Mouse (Mus musculus): ENCODE results near the gene Hmgn5. TPM values are rescaled to one million over a fixed set of nuclear protein-coding genes. Genes with fewer than 3 reads are reported as not detected.

Gene Hmgn5
- polyA plus RNA-seq (2016; fragmentation: Nextera tagmentation; extraction: Ambion mirVana), result 19.4 and 20.0 TPM in 2 replicates

DNA sequence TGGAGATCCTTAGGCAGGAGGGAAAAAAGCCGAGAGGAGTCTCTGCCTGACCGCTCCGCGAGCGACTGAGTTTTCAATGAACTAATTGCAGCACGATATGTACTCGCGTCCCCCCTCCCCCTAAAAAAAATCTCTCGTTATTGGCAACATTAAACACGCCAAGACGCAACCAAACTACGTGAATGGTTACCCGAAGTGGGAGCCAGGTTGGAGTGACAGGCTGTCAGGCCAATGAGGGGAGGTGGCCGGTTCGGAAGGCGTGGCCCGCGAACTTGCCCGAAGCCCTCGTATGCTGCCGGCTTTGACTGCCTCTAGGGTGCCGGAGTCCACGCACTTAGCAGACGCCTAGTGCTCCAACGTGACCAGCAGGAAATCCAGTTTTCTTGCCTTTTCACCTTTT, at the start of gene Hmgn5:
Gene Hmgn5 (minus strand): TSS at position 122 of the 400 bp plus-strand sequence.
- Histone ChIP-seq H3K4me3 (peak within 1 kb of the TSS; percentile 41), H3K27ac (no peak within 1 kb of the TSS), H3K36me3 (no peaks in the 10 kb centered on the region), H3K4me2 (replicated peaks) (peak within 1 kb of the TSS; percentile 59), H3K27me3 (replicated peaks) (no peaks in the 10 kb centered on the region), H3K4me1 (no peaks in the 10 kb centered on the region), H3K9me3 (no peaks in the 10 kb centered on the region), H3K9ac (0 out of 2 replicates have a peak within 1 kb of the TSS, but pooled peaks have one; percentile 40)
- peak; percentile 98 for ATAC-seq (ENCODE audit: low FRiP score, low read depth)
- 17% methylated on average over 25 of the region's 25 CpGs for WGBS

DNA sequence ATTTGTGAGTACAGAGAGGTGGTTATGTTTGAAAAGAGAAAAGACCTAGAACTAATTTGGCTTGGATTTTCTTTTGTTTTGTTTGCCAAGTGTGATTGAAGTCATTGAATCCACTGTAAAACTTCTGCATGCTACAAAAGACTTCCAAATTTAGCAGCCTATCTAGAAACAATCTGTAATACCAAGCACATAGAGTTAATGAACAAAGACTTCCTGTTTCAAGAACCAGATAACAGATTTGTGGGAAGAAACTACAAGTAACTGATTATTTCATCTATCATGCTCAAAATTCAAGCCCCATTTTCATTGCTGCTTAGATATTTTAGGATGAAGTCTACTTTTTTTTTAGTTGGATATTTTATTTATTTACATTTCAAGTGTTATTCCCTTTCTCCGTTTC, 34.6 kb upstream of the Hmgn5 start:
- no peak for ATAC-seq (ENCODE audit: low FRiP score, low read depth)
- no peak overlapping the region for H3K4me3 ChIP-seq
- no peaks in the 10 kb centered on the region for H3K4me1 ChIP-seq
- WGBS, result 78% methylated on average over 1 of the region's 1 CpGs
- no peak overlapping the region for H3K27ac ChIP-seq
- no peak overlapping the region for H3K4me2 ChIP-seq (replicated peaks)
- no peaks in the 10 kb centered on the region for H3K36me3 ChIP-seq
- H3K27me3 ChIP-seq (replicated peaks), result no peaks in the 10 kb centered on the region
- H3K9me3 ChIP-seq, result no peaks in the 10 kb centered on the region
- H3K9ac ChIP-seq, result no peak overlapping the region

DNA sequence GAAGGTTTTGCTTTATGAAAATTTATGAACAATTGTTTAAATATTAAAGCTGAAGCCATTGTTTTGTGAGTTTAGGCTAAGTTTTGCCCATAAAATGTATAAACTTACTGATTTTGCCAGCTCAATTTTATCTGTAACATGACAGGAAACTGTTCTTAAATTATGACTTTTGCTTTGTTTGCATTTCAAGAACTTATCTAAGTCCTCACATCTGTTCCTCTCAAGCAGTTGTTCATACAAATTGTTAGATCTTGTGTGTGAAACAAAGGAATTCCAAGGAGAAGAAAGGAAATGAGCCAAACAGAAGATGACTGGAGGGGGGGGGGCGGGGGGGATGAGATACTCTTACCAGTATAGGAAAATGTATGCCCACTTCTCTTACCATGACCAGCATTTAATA, 13.0 kb upstream of the Hmgn5 start:
- Histone ChIP-seq H3K9ac (no peak overlapping the region), H3K27ac (no peak overlapping the region), H3K36me3 (no peaks in the 10 kb centered on the region), H3K4me1 (no peaks in the 10 kb centered on the region), H3K9me3 (no peaks in the 10 kb centered on the region), H3K4me2 (replicated peaks) (no peak overlapping the region), H3K4me3 (no peak overlapping the region), H3K27me3 (replicated peaks) (no peaks in the 10 kb centered on the region)
- ATAC-seq (ENCODE audit: low FRiP score, low read depth), result no peak
- 80% methylated on average over 1 of the region's 1 CpGs for WGBS

DNA sequence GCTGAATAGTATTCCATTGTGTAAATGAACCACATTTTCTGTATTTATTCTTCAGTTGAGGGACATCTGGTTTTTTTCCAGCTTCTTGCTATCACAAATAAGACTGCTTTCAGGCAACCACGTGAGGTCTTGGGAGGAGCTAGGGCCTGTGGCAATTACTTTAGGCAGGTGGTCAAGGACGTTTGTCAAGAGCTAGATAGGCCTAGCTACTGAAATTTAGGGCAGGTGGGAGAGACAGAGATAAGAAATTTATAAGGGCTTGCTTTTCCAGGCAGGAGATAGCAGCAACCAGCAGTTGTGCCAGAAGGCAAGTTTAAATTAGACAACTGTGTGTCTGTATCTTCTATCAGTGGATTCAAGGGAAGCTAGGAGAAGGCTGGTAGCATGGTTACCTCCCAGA, 7.7 kb upstream of the Hmgn5 start:
- ATAC-seq (ENCODE audit: low FRiP score, low read depth), result no peak
- Histone ChIP-seq H3K36me3 (no peaks in the 10 kb centered on the region), H3K4me2 (replicated peaks) (no peak overlapping the region), H3K27ac (no peak overlapping the region), H3K27me3 (replicated peaks) (no peaks in the 10 kb centered on the region), H3K9me3 (no peaks in the 10 kb centered on the region), H3K4me3 (no peak overlapping the region), H3K9ac (no peak overlapping the region), H3K4me1 (no peaks in the 10 kb centered on the region)
- 61% methylated on average over 2 of the region's 2 CpGs for WGBS

DNA sequence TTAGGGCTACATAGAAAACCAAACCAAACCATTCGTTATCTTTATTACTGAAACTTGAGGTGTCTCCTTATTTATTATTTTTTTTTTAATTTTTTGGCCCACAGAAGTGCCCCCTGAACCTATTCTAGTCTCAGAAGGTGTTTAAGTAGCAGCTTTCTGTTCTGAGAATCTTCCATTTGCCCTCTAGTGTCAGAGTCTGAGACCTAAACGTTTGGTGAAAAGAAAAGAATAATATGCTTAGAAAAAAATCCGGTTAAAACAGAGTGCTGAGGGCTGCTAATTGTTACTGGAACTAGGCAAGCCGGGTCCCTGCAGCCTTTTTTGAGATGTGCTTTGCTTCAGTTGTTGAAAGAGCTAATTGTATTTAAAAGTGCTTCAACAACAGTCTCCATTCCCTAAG, 962 bp upstream of the Hmgn5 start:
- 34% methylated on average over 4 of the region's 4 CpGs for WGBS
- Histone ChIP-seq H3K9ac (no peak overlapping the region), H3K27ac (no peak overlapping the region), H3K36me3 (no peaks in the 10 kb centered on the region), H3K4me3 (no peak overlapping the region), H3K9me3 (no peaks in the 10 kb centered on the region), H3K4me1 (no peaks in the 10 kb centered on the region), H3K4me2 (replicated peaks) (peak overlapping the region; percentile 59), H3K27me3 (replicated peaks) (no peaks in the 10 kb centered on the region)
- no peak for ATAC-seq (ENCODE audit: low FRiP score, low read depth)

DNA sequence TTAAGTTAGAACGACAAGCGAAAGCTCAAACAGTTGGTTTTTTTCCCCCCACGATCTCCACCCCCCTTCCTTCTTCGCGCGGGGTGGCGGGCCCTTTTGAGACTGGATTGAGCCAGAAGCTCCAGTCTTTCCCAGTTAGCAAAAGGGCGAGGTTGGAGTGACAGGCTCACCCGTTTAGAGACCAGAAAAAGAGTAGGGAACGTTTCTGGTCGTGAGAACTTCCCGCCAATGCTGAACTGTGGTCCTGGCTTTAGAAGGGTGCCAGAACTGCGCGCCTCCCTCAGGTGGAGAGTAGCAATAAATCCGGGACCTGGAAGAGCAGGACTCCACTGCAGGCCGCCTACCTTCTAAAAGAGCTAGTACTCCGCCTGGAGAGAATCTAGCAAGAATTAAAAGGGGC, 482 bp upstream of the Hmgn5 start:
- H3K4me1 ChIP-seq, result no peaks in the 10 kb centered on the region
- no peaks in the 10 kb centered on the region for H3K9me3 ChIP-seq
- H3K4me3 ChIP-seq, result peak overlapping the region; percentile 41
- H3K36me3 ChIP-seq, result no peaks in the 10 kb centered on the region
- peak; percentile 57 for ATAC-seq (ENCODE audit: low FRiP score, low read depth)
- no peaks in the 10 kb centered on the region for H3K27me3 ChIP-seq (replicated peaks)
- 0 out of 2 replicates have a peak overlapping the region, but pooled peaks have one; percentile 40 for H3K9ac ChIP-seq
- H3K27ac ChIP-seq, result no peak overlapping the region
- H3K4me2 ChIP-seq (replicated peaks), result peak overlapping the region; percentile 59
- 18% methylated on average over 17 of the region's 17 CpGs for WGBS

DNA sequence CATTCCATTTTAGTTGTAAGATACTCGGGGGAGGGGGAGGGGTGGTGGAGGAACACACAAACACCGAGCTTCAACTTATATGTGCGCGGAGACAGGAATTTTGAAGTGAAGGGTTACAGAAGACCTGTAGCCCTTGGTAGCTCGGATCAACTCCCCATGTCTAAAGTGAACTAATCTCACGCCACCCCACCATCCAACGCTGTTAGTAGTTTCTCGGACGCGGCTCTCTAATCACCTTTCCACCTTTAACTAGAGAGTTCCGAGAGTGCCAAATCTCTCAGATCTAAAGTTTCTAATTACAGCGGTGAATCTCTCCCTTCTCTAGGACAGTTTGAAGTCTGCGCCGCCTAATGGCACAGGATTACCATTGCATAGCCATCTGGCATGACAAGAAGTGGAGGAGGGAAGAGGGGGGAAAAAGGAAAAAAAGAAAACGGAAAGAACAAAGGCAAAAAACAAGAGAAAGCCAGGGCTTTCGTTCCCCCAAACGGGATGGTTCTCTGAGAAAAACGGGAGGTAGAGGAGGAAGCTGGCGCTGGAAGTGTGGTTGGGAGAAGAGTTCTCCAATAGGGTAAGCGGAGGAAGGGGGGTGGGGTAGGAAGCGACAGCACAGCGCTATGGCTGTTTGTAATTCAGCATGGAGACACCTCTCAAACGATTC, 703 bp downstream of the Hmgn5 start:
- Histone ChIP-seq H3K27me3 (replicated peaks) (no peaks in the 10 kb centered on the region), H3K9ac (no peak overlapping the region), H3K36me3 (no peaks in the 10 kb centered on the region), H3K4me2 (replicated peaks) (peak overlapping the region; percentile 59), H3K4me1 (no peaks in the 10 kb centered on the region), H3K4me3 (peak overlapping the region; percentile 41), H3K9me3 (no peaks in the 10 kb centered on the region), H3K27ac (no peak overlapping the region)
- ATAC-seq (ENCODE audit: low FRiP score, low read depth), result peak; percentile 87
- WGBS, result 20% methylated on average over 23 of the region's 23 CpGs

DNA sequence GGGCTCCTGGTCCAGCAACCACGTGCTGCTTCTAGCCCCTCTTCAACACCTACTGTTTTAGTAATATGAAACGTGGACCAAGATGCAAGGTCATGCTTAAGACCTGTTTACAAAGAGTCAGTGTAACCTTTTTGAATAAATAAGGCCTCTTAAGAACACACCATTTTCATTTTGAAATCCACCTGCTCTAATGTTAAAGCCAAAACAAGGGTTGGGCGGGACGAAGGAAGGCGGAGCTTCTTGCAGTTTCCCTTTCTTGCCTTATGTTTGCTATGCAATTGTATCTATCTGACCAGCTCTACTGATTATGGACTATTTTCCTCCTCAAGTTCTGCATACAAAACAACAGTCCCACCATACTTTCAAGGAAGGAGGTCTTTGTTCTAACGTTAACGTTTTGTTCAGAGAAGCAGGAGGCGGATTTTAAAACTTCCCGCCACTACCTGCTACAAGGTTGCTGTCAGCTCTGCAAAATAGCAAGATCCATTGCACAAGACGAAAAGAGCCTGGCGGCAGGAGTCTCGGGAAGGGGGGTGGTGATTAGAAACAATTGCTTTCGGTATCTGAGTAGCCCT, 1.5 kb downstream of the Hmgn5 start:
- no peak overlapping the region for H3K9ac ChIP-seq
- H3K27me3 ChIP-seq (replicated peaks), result no peaks in the 10 kb centered on the region
- no peak overlapping the region for H3K27ac ChIP-seq
- H3K4me3 ChIP-seq, result peak overlapping the region; percentile 41
- H3K4me2 ChIP-seq (replicated peaks), result peak overlapping the region; percentile 59
- ATAC-seq (ENCODE audit: low FRiP score, low read depth), result no peak
- 27% methylated on average over 13 of the region's 13 CpGs for WGBS
- no peaks in the 10 kb centered on the region for H3K9me3 ChIP-seq
- no peaks in the 10 kb centered on the region for H3K36me3 ChIP-seq
- no peaks in the 10 kb centered on the region for H3K4me1 ChIP-seq

DNA sequence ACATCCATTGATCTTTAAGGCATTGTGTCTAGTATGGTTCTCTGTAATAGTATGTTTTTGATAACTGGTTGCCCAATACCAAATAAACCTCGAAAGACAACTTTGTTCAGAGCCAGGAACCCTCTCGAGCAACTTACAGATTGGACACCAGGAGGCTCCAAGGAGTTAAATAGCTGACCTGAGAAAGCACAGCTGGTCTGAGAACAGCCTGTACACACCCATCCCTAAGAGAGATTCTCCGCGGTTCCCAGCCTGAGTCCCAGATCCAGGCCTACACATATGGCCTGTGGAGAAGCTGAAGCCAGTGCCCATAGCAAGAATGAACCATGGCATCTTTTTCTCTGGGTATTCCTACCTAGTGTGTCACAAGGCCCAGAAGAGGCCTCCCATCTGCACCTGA, 11.9 kb downstream of the Hmgn5 start:
- Histone ChIP-seq H3K9me3 (no peaks in the 10 kb centered on the region), H3K4me2 (replicated peaks) (no peak overlapping the region), H3K9ac (no peak overlapping the region), H3K27ac (no peak overlapping the region), H3K4me3 (no peak overlapping the region), H3K27me3 (replicated peaks) (no peaks in the 10 kb centered on the region), H3K4me1 (no peaks in the 10 kb centered on the region), H3K36me3 (peaks cover 3% of the 10 kb centered on the region; the same call in 1 of the 2 replicates)
- WGBS, result 58% methylated on average over 4 of the region's 4 CpGs
- ATAC-seq (ENCODE audit: low FRiP score, low read depth), result no peak

Other genes with a start within 250 kb of the Hmgn5 start
- 3.4 and 3.8 TPM in 2 replicates for gene Brwd3, start 179.0 kb downstream of the Hmgn5 start, polyA plus RNA-seq (2016; fragmentation: Nextera tagmentation; extraction: Ambion mirVana)
- gene Sh3bgrl, start 82.0 kb upstream of the Hmgn5 start, polyA plus RNA-seq (2016; fragmentation: Nextera tagmentation; extraction: Ambion mirVana), result 173 and 184 TPM in 2 replicates
- gene Gm6377, start 183.4 kb upstream of the Hmgn5 start, polyA plus RNA-seq (2016; fragmentation: Nextera tagmentation; extraction: Ambion mirVana), result not detected in 2 replicates

Data from neural tube, embryonic 12.5 days (tissue).